Mouse (Mus musculus) fibroblast of lung, adult 2 months (primary cell): ENCODE results near the gene Tmem114.

Source experiments
- DNase-seq: peaks from one replicate; pipeline ENCODE4 v3.0.0-alpha.2; 2011; ENCODE audit warnings: low read depth

Tmem114 gene

DNA sequence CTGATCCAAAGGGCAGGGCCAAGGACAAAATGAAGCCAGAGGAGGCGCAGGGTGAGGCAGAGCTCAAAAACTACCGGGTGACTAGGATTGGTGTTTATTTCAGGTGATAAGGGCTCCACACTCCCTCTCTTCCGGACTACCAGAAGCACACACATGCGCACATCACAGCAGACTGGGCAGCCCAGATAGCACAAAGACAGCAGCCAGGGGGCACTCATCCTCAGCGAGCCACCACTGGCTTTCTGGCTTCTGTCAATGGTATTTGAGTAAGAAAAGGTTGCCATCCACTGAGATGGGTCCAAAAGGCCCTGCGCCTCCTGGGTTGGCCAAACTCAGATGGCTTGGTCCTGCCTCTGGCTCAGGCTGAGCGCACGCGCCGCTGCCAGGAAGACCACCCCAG, 15.7 kb downstream of the Tmem114 start:
- DNase-seq: no peak

- peak; percentile 7 for DNase-seq
Measured at GRCm38 (mm10) chr16:8406708-8407107, 18.2 kb downstream of the Tmem114 start.

- DNase-seq: no peak
Measured at GRCm38 (mm10) chr16:8402663-8403062, 22.3 kb downstream of the Tmem114 start.

DNA sequence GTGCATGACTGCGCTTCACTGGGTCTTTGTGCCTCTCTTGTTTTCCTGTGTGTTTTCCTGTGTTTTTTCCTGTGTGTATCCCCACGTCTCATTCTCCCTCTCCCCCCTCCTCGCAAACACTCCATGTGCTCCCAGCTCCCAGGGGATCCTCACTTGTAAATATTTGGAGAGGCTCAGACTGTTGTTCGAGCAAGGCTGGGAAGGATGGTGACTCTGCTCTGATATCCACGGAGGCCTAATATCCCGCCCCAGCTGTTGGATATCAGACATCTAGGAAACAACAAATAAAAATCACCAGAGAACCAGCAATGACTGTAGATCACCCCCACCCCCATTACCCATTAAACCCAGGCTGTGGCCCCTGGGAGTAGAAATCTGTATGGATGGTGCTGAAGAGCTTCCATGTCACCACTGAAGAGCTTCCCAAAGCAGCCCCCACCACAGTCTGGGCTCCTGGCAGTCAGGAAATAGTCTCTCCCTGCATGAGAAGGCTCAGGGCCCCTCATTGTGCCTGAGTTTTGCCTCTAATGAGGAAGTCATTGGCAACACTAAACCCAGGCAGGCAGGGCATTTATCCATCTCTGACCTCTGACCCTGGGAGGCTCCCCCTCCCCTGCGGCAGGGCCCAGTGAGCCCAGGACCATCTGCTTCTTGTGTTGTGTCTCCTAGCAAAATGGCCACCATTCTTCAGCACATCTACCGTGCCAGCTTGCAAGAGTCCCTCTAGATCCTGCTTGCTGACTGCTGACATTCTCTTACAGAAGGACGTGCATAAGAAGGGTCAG, 23.6 kb downstream of the Tmem114 start:
- no peak for DNase-seq

- DNase-seq: no peak
Measured at GRCm38 (mm10) chr16:8399868-8400267, 25.1 kb downstream of the Tmem114 start.

GRCm38 (mm10) chr16:8394946-8395345, 30.0 kb downstream of the Tmem114 start:
- DNase-seq: no peak

GRCm38 (mm10) chr16:8388491-8388890, 36.4 kb downstream of the Tmem114 start:
- no peak for DNase-seq

- no peak for DNase-seq
Measured at GRCm38 (mm10) chr16:8386386-8386785, 38.5 kb downstream of the Tmem114 start.

DNA sequence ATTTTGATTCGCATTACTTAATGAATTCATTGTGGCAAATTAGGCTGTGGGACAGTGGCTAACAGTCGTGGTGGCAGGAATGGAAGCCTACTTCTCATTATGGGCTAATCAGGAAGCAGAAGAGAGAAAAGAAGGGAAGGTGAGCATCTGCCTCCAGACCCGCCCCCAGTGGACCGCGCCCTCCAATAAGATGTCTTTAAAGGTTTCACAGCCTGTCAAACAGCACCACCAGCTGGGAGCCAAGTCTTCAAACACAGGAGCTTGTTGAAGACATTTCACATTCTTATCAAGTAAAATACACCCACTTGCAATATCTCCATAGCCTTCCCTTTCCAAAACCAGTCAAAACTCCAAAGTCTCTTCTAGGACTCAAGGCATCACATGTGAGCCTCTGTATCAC, 39.3 kb downstream of the Tmem114 start:
- no peak for DNase-seq

DNA sequence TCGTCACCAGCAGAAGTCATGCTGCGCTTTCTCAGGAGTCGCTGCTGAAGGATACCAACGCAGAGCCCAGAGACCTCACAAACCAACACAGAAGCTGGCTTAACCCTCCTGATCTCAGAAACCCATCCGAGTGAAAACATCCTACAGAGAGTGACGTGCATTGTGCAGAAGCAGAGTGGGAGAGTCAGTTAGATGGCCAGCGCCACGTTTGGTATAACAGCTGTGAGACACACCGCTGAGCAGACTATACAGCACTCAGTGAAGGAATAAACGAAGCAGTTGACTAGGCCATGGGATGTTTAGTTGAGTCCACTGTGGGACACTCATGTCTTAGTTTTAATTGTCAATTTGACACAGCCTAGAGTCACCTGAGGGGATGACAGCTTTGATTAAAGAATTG, 40.2 kb downstream of the Tmem114 start:
- no peak for DNase-seq

DNA sequence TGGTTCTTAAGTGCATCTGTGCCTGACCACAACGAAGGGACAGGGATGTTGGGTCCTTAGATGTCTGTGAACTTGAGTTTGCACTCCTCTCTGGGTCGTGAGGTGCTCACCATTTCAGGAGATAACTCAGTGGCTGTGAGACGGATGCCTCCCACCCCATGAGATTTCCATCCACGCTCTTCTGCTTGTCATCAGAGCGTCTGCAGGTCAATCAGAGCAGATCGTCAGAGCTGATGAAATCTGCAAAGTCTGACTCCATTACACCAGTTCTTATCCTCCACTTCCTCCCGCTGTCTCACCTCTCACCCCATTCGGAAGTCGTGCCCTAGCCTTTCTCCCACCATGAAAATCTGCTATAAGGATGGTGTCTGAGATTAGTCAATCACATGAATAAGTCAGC, 41.5 kb downstream of the Tmem114 start:
- no peak for DNase-seq

GRCm38 (mm10) chr16:8363066-8363465, 61.9 kb downstream of the Tmem114 start:
- no peak for DNase-seq
